Mouse (Mus musculus) kidney, adult 18-20 months (tissue): ENCODE data around the gene Gria4.
"Not testable (repeated sequence)": the region's sequence is repeated elsewhere in the genome, so short reads cannot be mapped to it uniquely, and the experiment has no call there.

Experiments
- DNase-seq: peaks from one replicate; pipeline ENCODE4 v3.0.0; 2021

Gene Gria4

DNA sequence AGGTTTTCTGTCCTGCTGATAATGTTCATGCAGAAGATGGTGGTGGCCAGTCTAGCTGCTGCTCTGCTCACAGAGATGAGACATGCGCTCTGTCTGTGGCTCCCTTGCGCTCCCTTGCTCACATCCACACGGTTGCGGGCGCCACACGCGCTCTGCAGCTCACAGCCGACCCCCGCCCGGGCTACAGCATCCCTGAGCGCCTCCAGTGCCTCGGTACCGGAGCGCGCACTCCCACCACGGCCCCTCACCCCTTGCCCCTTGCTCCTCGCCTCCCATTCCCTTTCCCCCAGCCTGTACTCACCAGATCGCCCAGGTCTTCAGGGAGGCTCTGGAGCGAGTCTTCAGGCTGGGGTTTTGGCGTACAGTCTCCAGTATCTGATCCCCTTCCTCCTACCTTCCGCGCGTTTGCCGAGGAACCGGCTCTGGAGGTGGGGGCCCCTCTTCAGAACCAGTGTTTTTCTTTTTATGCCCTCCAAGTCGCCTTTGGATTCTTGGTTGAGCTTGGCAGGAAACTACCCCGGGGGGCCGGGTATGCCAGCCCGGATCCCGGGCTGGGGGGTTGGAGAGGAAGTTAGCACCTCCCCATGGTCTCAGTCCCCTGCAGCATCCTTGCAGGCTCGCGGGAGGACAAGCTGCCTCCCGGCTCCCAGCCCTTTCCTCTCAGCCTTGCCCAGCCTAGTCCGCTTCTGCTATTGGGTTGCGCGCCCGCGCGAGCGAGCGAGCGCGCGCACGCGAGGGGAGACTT, at the start of gene Gria4:
TSS of gene Gria4 (minus strand) at position 691 of the 745 bp plus-strand sequence.
- DNase-seq, result no peak

DNA sequence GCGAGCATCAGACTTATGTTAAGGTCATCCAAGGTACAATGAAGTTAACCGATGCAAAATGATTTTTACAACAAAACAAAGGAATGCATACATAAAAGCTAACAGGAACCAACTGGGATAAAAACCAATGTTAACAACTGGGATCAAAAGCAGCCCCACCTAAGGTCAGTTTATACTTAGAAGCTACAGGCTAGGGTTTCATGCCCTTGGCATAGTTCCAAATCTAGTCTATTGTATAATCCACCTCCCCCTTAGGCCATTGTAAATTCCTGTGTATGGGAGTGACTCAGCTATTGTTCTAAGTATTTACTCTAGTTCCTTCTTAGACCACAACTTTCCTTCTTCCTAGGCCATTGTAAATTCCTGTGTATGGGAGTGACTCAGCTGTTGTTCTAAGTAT, 14.9 kb upstream of the Gria4 start:
- not testable (repeated sequence) for DNase-seq

DNA sequence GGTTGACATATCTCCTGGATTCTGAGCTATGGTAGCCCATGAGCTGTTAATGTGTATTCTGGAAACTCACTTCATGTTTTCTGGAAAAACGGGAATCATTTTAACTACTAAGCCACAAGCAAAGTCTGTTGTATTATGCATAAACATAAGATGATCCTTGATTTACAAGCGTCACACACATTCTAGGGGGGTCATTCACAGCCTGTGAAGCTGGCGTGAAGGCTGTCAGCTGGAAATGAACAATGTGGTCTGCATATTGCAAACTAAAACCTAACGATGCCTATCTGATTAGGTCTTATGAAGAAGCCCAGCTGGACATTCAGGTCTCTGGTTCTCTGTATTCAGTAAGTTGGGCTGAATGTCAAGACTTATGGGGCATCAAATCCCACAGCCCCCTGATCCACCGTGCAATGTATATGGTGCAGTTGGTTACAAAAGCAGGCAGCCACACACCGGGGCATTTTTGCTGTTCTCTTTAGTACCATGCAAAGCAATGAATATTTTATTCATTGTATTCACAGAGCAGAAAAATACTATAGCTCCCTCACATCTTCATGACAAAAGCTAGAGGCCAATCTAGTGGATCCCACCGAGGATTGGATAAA, 7.2 kb upstream of the Gria4 start:
- DNase-seq, result no peak

DNA sequence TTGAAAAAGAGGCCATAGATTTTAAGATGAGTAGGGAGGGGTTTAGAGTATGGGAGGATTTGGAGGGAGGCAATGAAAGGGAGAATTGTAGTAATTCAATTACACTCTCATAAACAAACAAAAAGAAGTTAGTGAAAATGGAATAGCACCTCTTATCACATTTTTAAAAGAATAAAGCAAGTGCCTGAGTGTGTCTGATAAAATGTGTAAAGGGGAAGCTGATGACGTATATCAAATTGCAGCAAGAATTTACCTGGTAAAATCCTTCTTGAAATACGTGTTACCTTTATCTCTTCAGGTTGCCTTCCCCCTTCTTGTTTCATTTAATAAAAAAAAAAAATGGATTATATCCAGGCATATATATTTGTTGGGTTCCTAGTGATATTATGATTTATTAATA, 1.4 kb upstream of the Gria4 start:
- DNase-seq, result no peak

DNA sequence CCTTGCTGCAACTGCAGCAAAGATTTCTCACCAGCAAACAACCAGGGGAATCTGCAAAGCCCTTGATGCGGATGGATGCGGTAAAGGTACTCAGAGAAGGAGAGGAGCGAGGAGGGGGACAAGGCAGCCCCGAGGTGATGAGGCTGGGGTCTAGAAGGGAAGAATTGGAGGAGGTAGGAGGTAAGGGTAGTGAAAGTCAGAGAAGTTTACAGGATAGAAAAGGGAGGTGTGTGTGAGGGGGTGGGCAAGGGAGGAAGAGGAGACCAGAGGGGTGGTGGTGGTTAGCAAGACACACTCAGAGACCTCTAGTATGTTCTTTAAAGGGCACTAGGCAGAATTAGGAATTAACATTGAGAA, 233 bp upstream of the Gria4 start:
- no peak for DNase-seq

DNA sequence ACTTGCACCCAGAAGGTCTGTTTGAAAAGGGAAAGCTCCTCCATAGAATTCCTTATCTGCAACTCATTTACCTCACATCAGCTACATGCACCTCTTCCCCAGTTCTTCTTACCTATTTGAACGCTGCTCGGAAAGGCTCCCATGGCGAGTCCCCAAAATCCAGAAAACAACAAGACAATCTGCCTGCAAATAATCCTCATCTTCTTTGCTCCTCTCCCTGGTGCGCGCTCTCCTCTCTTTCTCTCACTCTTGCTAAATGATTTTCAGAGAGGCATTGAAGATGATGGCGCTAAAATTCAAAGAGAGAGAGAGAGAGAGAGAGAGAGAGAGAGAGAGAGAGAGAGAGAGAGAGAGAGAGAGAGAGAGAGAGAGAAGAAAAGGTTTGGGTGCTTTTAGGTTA, 959 bp downstream of the Gria4 start:
- DNase-seq, result no peak

DNA sequence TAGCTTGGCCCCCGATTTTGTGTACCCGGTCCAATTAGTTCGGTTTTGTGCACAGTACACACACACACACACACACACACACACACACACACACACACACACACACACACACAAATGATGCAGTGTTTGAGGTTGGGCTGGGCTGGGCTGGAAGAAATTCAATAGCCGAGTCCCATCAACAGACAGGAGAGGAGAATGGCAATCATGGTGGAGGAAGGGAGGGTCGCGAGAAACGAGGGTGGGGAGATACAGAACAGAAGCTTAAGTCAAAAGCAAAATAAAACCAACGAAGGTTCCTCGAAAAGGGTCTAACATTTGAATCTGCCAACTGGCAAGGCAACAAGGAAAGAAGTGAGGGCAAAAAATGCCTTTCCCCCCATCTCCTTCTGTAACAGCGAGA, 1.6 kb downstream of the Gria4 start:
- no peak for DNase-seq

DNA sequence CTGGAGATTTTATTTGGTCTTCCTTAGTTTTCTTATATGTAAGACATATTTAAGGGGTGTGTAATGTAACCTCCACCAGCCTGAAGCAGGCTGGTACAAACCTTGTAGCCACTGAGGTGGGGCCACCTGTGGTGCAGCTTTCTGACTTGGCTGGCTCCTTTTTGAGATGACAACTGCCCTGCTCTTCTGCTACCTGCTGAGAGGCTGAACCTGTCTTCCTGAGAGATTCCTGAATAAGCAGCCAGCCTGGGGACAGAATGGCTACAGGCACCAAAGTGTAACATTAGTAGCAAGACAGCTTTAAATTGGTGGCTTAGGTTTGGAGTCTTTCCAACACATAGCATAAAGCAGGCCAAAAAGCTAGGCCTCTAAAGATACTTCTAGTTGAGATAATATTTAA, 46.6 kb downstream of the Gria4 start:
- not testable (repeated sequence) for DNase-seq

DNA sequence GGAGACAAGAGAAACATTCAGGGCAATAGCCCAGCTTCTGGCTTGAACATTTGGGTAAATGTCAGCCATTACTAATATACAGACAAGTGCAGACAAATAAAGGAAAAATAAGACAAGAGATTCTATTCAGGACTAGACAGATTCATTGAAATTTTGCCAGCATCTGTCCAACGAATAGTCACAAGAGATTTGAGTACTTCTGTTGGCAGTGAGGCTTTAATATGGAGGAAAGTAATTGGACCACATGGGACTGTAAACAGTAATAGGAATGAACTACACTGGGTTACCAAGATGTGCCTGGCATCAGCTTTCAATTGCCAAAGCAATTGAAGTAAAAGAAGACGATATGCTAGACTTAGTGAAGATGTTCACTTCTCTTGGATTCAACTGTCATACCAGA, 81.9 kb downstream of the Gria4 start:
- no peak for DNase-seq

DNA sequence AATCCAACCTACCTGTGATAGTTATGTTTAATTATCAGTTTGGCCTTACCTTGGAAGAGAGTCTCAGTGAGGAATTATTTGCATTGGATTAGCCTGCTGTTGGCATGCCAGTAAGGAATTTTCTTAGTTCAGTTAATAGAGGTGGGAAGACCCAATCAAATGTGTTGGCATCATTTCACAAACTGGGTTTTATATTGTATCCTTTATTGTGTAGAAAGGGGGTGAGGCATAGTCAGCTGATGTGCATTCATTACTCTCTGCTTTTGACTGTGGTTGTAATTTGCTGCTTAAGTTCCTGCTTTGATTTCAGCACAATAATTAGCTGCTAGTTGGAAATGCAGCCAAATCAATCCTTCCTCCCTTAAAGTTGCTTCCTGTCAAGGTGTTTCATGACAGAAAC, 83.7 kb downstream of the Gria4 start:
- no peak for DNase-seq

DNA sequence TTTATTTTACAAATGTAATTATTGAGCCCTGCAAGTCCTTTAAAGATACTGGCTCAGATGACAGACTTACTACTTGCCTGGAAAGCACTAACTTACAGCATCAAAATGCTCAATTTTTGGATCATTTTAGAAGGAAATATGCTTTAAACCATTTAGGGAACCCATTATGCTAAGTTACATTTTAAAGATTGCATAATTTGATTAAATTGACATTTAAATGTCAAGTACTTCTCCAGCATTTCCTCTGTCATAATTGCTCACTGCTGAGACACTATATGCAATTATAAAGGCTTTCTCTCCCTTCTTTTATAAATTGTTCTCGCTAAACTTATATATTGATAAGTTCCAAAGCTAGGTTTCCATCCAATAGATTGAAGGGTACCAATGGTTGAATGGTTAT, 108.9 kb downstream of the Gria4 start:
- DNase-seq, result no peak

DNA sequence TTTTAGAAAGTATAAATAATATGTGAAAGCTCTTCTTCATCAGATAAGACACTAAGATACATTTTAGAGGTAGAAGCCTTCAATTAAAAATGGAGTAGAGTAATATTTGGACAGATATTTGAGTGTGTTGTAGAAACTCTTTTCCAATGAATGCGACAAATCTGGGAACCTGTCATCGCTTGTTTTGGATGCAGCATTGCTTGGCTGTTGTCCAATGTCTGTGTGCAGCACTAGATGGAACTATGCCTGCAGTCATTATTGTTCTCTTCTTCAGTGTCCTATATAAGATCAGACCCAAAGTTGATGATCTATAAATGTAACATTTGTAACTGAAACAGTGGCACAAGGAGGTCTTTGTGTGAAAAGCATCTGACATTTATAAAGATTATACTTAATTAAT, 115.8 kb downstream of the Gria4 start:
- no peak for DNase-seq

DNA sequence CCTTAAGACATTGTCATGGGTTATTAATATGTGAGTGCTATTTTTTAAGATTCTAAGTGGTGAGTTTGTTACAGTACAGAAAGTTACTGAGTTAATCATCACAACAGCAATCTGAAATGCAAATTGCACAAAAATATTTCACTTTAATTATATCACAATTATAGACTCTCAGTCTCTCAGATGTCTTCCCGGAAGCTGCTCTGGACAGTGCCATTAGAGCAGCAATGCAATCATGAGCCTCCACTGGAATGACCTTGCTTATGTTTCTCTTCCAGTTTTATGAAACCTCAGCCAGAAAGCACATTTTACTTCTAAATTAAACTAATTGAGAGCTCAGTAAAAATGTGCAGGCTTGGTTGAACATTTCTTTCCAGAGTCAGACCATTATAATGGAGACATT, 116.9 kb downstream of the Gria4 start:
- DNase-seq, result no peak

DNA sequence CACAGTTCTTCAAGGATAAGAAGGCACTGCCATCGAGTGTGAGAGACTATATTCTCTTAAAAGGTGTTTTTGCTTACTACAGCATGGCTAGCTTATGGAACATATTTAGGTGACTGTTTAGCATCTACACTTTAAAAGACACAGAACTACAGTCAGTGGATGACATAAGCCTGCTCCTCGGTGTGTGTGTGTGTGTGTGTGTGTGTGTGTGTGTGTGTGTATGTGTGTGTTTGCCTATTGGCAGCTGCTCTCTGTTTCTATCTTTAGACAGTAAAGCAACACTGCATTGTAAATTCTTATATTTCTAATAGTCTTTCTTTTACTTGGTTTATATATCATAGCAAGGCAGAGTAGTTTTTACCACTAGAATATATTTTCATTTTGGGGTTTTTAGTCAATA, 130.3 kb downstream of the Gria4 start:
- no peak for DNase-seq

DNA sequence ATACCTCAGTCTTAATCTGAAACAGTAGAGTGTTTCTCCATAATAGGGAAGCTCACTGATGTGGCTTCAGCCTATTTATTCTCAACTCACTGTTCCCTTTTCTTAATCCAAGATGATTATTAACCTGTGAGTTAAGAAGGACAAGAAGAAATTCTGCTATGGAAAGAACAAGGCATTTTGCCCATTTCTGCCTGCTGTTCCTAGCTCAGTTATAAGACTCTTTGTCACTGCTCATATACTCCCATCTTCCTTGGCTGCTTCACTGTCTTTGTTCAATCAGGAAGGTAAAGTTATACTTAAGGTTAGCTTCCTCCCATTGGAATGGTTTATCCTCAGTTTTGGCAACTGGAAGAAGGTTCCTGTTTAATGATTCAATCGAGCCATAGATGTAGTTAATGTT, 133.6 kb downstream of the Gria4 start:
- no peak for DNase-seq

DNA sequence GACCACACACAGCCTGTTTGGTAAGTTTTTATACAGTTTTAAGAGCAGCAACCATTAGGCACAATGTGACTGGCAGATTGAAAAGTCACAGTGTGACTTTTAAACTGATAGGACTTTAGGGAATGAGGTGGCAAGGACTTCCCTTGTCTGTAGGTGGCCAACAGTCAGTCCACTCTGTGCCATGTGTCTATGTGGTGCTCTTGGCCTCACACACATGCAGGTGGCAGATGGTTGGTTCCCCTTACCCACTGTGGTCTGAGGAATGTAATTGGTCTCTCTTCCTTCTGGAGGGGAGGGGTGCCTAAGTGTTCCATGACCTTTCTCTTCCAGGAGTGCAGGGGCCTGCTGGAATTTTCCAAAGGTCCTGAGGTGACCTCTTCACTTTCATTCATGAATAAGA, 137.1 kb downstream of the Gria4 start:
- DNase-seq, result no peak

DNA sequence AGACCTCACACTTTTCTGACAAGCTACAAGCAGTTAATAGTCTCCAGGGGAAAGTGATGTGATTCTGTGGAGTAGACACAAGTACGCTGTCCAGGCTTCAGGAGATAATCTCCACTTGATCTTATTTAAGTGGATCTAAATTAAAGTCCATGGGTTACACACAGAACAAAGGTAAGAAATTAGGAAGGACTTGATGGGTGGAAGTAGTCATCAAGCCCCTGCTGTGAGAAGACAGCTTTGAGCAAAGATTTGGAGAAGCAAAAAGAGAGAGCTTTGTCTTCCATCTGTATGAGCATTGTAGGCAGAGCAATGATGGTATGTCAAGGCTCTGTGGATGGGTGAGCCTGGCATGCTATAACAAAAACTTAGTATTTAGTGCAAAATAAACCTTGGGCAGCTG, 141.7 kb downstream of the Gria4 start:
- no peak for DNase-seq

DNA sequence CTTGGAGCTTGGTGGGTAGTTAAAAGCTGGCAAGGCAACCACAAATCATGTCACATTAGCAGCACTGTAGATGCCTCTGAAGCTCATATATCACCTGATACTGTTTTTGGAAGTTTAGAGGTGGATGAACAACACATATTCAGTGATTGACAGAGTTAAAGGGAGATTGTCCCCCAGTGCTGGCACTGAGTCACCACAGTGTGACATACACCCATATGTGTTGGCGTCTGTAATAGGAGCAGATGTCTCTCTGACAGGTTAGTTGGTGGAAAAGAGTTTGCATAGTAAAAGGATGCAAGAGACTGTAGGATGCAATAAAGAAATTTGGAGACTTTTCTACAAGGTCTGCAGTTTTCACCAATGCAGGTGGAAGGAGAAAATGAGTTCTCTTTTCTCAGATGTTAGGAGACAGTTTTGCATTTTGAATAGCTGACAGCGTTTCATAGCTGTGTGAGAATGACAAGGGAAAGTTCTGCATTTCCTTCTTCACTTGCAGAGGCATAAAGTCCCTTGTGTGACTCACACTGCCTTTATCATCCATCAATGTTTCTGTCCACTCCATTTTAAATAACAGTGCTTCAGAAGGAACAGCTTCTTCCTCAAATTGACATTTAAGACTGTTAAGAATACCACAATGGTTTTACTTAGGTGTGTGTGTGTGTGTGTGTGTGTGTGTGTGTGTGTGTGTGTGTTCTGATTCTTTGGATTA, 156.7 kb downstream of the Gria4 start:
- no peak for DNase-seq

DNA sequence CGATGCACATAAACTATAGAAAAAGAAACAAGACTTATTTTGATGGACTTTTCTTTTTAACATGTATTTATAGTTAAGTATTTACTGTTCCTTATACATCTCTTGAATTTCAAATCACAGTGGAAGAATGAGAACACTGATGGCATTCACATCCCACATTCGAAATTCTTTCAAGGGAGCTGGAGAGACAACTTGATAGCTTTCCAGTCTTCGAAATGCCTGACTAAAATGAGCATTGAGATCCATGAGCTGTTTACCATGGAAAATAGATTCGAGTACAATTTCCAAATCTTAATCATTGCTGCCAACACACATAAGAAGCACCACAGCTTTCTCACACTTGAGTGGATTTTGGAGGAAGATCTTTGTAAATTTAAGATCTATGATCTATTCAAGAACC, 164.1 kb downstream of the Gria4 start:
- DNase-seq, result no peak

DNA sequence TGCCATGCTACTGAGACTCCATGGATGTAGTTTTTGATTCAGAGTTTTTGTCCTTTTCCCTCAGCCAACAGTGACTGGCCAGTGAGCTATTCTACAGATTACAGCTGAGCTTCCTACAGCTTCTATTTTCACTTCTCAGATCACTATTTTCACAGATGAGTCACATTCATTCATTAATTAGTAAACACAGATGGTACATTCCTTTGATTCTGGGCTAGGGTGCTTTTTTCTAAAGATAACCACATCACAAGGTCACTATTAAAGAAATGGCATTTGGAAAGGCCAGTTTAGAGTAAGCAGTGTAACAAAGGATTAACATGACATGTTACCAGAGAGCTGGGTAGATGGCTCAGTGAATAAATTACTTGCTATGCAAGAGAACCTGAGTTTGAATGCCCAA, 180.7 kb downstream of the Gria4 start:
- DNase-seq, result no peak

DNA sequence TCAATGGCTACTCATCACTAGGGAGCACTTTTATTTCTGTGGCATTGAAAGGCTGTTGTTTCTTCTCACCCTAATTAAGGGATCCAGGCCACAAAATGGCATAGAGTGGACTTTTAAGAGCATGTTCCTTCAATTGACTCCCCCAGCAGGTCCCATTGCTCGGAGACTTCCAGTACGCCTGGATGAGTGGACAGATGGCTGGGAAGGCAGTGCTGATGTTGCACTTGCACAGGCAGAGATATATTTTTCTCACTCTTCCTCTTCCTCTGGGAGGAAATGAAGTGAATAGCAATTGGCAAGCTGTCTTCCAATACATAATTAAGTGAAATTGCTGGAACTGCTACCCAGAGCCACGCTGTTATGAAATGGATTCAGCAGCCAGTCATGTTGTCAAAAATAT, 190.7 kb downstream of the Gria4 start:
- no peak for DNase-seq

DNA sequence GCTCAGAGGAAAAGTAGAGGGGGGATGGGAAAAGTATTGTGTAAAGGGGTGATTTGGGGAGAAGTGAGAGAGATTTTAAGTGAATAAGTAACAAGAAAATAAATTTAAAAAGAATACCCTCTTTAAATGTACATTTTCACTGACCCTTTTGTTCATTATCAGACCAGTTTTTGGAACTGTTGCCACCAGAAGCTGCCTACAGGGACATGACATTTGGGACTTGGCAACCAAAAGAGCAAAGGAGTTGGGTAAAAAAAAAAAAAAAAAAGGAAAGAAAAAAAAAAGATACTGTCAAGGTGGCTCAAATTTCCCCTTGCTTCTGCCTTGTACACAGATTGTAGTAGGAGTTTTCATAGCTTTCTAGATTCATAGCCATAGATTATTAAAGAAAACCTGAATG, 191.8 kb downstream of the Gria4 start:
- DNase-seq, result no peak

DNA sequence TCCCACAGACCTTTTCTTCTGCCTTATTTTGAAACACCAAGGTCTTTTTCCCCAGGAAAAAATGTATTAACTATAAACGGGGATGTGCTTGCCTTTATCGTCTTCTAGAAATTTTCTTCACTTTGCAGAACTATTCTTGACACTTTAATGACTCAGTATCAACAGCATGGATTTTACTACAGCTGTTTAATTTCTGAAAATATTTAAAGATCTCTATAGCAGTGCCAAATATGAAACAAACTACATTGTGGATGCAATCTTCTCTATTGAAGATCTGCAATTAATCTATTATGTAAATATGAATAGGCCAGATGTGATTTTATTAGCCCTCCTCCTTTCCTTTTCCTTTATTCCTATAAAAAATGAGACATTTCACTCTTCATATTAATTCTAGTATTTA, 194.2 kb downstream of the Gria4 start:
- no peak for DNase-seq

DNA sequence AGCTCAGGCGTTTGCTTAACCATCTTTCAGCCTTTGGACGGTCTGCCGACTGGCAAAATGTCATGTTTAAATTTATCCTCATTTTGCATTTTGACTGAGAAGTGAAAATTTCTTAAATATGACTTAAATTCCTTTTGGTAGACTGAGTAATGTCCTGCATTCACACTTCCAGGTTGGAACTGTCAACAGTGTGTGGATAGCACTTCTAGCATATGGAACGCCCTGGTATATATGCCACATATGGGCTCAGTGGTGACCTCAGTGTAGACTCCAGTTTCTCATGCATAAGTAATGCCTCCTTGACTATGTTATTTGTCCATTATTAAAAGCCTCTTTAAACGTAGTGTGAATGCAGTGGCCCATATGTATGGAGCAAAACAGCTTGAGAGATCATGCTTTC, 222.4 kb downstream of the Gria4 start:
- no peak for DNase-seq
